Mouse (Mus musculus): ENCODE data around the gene Ctsc.
"Not testable (repeated sequence)": the region's sequence is repeated elsewhere in the genome, so short reads cannot be mapped to it uniquely, and the experiment has no call there.

GRCm38 (mm10) chr7:88250380-88250779 is 27.5 kb upstream of the Ctsc start:
- TF ChIP-seq FLI1 (IDR thresholded peaks at IDR 0.05; ENCODE audit: low read length); GATA1 (IDR thresholded peaks at IDR 0.05; ENCODE audit: borderline replicate concordance, low read length): not testable (repeated sequence)

Measured in megakaryocyte, embryonic 14.5 days (primary cell).